Mouse (Mus musculus) liver, embryonic 14 days (tissue): ENCODE measurements around the gene Olfr805. TPM values are rescaled to one million over a fixed set of nuclear protein-coding genes. Genes with fewer than 3 reads are reported as not detected.

ENCODE experiments used
- polyA plus RNA-seq: library from polyadenylated mRNA; depleted of rRNA; stranded (reverse); fragments of >200 nt; gene quantifications from 2 replicates; pipeline ENCODE4 v1.2.3, GENCODE M21; 2012; rRNA removed

Gene Olfr805
- not detected in 2 replicates for polyA plus RNA-seq

DNA sequence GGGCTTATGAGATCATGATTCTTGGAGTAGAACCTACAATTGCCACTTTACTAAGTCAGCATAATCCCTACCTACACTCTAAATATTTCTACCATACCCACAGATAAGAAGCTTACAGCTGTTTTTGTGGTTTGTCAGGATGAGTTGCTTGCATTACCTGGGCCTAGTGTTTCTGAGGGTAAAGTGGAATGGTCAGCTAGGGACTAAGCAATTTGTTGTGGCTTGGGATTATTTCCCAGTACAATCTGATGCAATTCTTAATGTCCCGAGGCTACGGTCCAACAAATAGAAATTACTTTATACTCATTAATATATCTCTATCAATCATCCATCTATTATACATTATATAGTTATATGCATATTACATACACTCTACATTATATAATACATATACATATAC lies at the start of gene Olfr805:
TSS of gene Olfr805 (minus strand) at position 101 of the 400 bp plus-strand sequence.

DNA sequence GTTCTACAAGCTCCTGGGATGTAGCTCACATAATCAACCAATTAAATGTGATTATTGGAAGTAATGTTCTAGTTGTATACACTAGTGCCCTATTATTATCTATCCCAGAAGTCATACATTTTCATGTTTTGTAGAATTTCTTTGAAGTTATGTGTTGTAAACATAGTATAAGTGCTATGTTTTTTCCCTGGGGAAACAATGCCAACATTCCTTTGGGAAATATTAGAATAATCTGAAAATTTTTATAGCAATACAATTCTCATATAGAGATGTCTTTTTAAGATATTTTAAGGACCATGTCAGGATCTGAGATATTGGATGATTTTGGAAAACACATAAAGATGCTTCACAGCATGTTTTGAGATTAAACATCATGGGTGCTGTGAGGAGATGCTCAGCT lies 45.2 kb upstream of the Olfr805 start, which contains the start of gene Olfr809:
TSS of gene Olfr809 (plus strand) at position 301 of the 400 bp plus-strand sequence.

DNA sequence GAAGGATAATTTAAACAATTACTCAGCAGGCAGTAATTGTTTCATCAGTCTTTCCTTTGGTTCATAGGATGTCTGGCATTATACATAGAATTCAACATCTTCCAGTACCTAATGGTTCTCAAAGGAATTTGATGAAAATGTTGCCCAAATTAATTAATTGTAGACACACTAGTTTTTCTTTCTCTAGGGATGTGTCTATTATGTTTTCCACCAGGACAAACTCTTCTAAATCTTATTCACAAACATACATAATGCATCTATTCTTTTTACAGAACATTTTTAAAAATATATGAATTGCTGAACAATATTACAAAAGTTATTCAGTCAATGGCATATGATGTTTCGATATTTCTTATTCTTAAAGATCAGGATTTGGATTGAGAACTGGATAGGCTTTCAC lies 36.0 kb upstream of the Olfr805 start, which contains the start of gene Olfr808:
TSS of gene Olfr808 (plus strand) at position 301 of the 400 bp plus-strand sequence.

DNA sequence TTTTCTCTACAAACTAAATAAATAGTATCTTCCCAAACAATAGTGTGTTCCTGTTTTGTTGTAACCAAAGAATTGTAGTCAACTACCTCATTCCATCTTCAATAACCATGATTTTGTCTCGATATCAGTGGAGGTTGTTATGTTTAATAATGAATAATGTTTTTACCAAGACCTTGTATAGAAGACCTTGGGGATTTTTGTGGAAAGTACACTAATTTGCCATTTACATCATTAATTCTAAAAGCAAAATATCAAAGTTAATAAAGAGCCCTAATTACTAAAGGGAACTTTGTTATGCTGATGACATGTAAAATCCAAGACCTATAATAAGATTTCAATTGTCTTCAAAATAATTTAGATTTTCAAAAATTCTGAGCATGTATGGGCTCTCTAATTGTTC lies 28.5 kb upstream of the Olfr805 start, which contains the start of gene Olfr807:
TSS of gene Olfr807 (minus strand) at position 101 of the 400 bp plus-strand sequence.

GRCm38 (mm10) chr10:129741821-129742220 lies 12.6 kb upstream of the Olfr805 start, which contains the start of gene Olfr806:
TSS of gene Olfr806 (minus strand) at chr10:129741921.

DNA sequence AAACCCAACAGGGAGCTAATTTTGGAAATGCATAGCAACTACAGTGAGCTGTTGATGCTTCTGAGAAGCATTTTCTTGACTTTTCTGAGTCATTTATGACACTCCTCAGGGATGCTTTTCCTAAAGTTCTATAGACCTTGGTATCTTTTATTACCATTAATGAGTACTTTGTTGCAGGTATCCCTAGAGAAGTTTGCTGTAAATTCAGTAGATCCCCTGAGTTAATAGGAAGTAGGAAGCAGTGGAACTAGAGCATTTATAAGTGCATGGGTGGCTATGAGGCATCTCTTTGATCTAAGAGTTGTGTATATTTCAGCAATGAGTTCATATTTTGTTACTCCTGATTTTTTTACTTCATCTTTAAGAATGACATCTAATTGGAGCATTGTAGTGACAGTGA lies 26.3 kb downstream of the Olfr805 start, which contains the start of gene Olfr804:
TSS of gene Olfr804 (plus strand) at position 301 of the 400 bp plus-strand sequence.

DNA sequence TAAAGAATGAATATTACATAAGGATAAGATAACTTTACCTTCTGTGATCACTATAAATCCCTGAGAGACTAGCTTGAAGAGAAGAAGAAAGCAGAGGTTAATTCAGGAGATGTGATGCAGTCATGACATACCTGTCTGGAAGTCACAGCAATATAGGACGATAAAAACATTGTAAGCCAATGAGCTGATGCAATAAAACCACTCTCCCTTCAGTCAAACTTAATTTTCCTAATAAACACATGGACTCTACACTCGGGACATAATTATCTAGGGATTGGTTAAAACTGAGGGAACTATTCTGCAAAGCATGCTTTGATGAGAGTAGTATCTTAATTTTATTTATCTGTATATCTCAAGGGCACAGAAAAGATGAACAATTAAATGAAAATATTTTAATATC lies 35.0 kb downstream of the Olfr805 start, which contains the start of gene Olfr803:
TSS of gene Olfr803 (minus strand) at position 101 of the 400 bp plus-strand sequence.

DNA sequence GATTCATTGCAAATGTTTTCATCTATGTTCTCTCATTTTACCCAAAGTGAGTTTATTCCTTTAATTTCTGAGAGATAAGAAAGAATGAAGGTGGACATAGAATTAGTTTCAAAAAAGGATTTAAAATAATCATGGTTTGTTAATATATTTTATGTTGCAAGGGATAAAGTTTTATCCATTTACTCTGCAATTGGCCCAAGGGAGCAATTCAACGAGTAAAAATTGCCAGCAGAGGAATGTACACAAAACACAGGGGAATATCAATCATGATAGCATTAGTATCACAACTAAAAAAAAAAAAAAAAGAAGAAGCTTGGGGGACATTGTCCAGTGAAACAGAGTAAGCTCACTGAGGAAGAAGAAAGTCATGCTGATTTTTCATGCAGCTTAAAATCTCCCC lies 41.1 kb downstream of the Olfr805 start, which contains the start of gene Olfr802:
TSS of gene Olfr802 (minus strand) at position 101 of the 400 bp plus-strand sequence.

GRCm38 (mm10) chr10:129673765-129674164 lies 55.4 kb downstream of the Olfr805 start, which contains the start of gene Olfr801:
TSS of gene Olfr801 (minus strand) at chr10:129673865.

Other genes with a start within 250 kb of the Olfr805 start
- gene Olfr789, start 244.6 kb downstream of the Olfr805 start, polyA plus RNA-seq: not detected in 2 replicates
- gene Olfr790, start 230.9 kb downstream of the Olfr805 start, polyA plus RNA-seq: not detected in 2 replicates
- gene Olfr791, start 207.6 kb downstream of the Olfr805 start, polyA plus RNA-seq: not detected in 2 replicates
- not detected in 2 replicates for gene Olfr792, start 190.2 kb downstream of the Olfr805 start, polyA plus RNA-seq
- gene Olfr794, start 161.7 kb downstream of the Olfr805 start, polyA plus RNA-seq: not detected in 2 replicates
- gene Olfr796, start 116.8 kb downstream of the Olfr805 start, polyA plus RNA-seq: not detected in 2 replicates
- gene Olfr798, start 101.4 kb downstream of the Olfr805 start, polyA plus RNA-seq: not detected in 2 replicates
- not detected in 2 replicates for gene Olfr799, start 91.9 kb downstream of the Olfr805 start, polyA plus RNA-seq
- gene Olfr800, start 71.7 kb downstream of the Olfr805 start, polyA plus RNA-seq: not detected in 2 replicates
- not detected in 2 replicates for gene Olfr801, start 55.5 kb downstream of the Olfr805 start, polyA plus RNA-seq
- not detected in 2 replicates for gene Olfr802, start 41.2 kb downstream of the Olfr805 start, polyA plus RNA-seq
- not detected in 2 replicates for gene Olfr803, start 35.1 kb downstream of the Olfr805 start, polyA plus RNA-seq
- not detected in 2 replicates for gene Olfr804, start 26.2 kb downstream of the Olfr805 start, polyA plus RNA-seq
- not detected in 2 replicates for gene Olfr806, start 12.5 kb upstream of the Olfr805 start, polyA plus RNA-seq
- gene Olfr807, start 28.4 kb upstream of the Olfr805 start, polyA plus RNA-seq: not detected in 2 replicates
- not detected in 2 replicates for gene Olfr808, start 36.1 kb upstream of the Olfr805 start, polyA plus RNA-seq
- not detected in 2 replicates for gene Olfr809, start 45.3 kb upstream of the Olfr805 start, polyA plus RNA-seq
- not detected in 2 replicates for gene Olfr810, start 65.5 kb upstream of the Olfr805 start, polyA plus RNA-seq
- not detected in 2 replicates for gene Olfr811, start 75.0 kb upstream of the Olfr805 start, polyA plus RNA-seq
- not detected in 2 replicates for gene Olfr812, start 116.7 kb upstream of the Olfr805 start, polyA plus RNA-seq
- not detected in 2 replicates for gene Olfr813, start 126.0 kb upstream of the Olfr805 start, polyA plus RNA-seq
- not detected in 2 replicates for gene Olfr814, start 150.5 kb upstream of the Olfr805 start, polyA plus RNA-seq
- not detected in 2 replicates for gene Olfr815, start 176.5 kb upstream of the Olfr805 start, polyA plus RNA-seq
- not detected in 2 replicates for gene Olfr816, start 186.2 kb upstream of the Olfr805 start, polyA plus RNA-seq
- not detected in 2 replicates for gene Olfr818, start 219.7 kb upstream of the Olfr805 start, polyA plus RNA-seq
- gene Olfr819, start 237.9 kb upstream of the Olfr805 start, polyA plus RNA-seq: not detected in 2 replicates
- not detected in 2 replicates for gene Olfr247, start 246.8 kb upstream of the Olfr805 start, polyA plus RNA-seq